Mouse (Mus musculus) kidney, adult 8-10 months (tissue): ENCODE data around the gene Kynu.

Experiments
- DNase-seq, 2 experiments: peaks; one replicate each; pipeline ENCODE4 v3.0.0; 2022

The Kynu gene

DNA sequence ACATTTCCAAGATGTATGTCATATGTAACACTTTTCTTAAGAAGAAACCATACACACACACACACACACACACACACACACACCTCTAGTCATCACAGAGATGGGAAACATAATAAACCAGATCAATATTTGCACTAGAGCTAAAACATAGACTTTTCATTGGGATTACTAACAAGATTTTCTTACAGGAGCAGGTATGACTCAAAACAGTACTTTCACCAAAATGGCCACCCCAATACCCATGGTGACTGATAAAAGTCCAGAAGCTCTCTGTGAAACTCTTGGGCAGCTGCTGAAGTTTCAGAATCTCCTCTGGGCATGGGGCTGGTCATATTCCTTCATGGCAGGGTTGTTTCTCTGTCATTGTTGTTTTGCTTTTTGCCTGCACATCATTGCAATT is 114.5 kb downstream of the Kynu start:
- no peak for DNase-seq

DNA sequence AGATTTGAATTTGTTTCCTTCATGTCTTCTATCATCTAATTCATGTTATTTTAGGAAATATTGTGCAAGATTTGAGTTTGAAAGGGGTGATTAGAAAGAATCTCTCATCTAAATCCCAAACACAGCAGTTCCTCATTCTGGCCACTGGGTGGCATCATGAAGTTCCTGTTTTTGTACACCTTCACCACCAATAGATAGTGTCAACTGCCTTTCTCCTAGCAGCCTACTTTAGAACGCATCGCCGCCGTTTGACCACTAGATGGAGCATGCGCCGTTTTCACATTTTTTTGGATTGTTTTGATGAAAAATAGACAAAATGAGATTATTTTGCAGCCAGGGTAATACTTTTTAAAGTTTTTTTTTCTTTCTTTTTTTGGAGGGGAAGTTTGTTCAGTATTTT is 118.5 kb downstream of the Kynu start:
- DNase-seq, result peak; percentile 43 to 69

DNA sequence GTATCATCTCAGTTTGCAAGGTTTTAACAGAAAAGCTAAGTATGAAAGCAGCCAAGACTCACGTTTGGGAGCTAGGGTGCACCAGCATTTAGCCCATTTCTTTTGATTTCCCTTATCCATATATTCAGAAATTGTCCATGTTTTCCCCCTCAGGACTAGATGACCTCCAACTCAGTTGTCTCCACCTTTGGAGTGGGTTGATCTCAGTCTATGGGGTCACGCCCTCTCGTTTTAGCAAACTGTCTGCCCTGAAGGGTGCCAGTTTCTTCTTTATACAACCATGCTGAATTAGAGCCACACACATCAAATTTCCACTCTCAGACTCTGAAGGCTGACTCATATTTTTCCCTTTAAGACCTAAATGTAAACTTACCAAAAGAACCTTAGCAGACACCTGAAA is 119.0 kb downstream of the Kynu start:
- no peak for DNase-seq

DNA sequence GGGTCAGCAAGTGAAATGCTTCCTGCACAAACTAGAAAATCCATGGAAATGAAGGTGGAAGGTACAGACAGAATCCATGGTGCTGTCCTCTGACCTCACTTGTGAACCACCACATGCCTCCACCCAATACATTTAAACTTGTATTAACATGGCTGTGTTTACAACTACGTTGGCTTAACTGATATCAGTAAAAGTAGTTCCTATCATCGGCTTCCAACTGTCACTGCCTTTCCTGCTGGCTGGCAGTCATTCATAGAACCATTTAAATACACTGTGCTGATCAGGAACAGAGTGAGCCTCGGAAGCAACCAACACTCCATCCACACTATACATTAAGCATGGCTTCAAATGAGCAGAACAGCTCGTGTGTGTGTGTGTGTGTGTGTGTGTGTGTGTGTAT is 120.1 kb downstream of the Kynu start:
- no peak for DNase-seq

DNA sequence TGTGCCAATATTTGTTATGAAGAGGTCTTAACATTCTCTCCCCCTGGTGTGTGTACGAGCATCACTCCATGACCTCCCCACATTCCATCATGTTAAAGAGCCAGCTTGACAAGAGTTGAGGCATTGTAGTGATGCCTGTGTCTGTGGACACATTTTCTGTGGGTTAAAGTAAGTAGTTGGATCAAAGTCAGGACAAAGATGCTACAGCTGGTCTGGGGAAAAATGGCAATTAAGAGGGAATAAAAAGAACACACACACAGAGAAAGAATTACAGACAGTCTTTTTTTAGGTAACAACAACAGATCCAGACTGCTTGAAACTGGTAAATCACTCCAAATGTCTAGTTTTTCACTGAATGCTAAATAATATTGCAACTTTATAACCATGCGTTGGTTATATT is 135.3 kb downstream of the Kynu start:
- DNase-seq, result no peak

DNA sequence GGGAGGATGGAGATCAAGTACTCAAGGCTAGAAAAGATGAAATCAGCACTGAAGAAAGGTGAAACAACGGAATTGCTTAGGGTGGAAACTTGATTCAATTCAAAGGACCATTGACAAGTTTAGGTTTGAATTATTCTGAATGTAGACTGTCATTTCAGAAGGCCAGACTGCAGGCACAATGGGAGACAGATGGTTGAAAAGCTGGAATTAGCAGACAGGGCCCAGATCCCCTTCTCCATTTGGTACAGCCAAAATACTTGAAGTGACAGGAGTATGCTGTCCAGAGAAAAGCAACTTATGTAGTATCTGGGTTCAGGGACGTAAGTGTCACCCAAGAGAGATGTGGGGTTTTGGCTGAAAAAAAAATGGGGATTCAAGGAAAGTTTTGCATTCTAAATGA is 136.2 kb downstream of the Kynu start:
- DNase-seq, result no peak

DNA sequence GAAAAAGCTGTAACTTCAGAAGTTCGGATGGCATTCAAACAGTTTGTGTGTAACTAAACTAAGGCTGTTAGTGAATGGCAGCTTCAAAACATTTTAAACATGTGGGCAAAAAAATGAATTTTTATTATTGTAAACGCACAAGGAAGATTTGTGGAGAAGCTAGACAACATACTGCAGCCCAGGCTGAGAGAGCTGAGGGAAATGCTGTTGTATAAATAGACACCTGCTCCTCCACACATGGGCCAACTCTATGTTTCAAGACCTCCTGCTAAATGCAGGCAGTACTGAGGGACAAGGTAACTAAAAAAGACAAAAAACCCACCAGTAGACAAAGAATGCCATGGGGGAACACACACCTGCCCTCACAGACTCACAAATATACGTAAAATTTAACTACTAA is 140.5 kb downstream of the Kynu start:
- DNase-seq, result no peak

DNA sequence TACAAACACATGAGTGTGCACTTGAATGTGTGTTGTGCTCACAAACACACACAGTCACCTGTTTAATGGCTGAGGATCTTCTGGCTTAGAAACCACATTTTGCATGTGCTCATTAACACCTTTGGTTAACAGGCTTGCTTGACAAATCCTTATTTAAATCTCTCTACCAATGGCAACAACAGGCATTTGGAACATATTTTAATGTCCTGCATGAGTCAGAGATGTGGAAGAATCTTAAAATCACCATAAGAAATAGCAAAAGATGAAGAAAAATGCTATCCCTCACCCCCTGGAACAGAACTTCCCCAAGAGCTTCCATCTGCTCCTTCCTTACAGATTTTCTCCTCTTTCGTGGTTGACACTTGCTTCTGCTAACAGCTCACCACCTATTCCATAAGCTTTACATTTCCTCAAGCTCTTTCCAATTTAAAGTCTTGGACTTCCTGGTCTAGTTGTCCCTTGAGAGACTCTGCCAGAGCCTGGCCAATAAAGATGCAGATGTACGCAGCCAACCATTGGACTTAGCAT is 157.5 kb downstream of the Kynu start:
- DNase-seq, result no peak

DNA sequence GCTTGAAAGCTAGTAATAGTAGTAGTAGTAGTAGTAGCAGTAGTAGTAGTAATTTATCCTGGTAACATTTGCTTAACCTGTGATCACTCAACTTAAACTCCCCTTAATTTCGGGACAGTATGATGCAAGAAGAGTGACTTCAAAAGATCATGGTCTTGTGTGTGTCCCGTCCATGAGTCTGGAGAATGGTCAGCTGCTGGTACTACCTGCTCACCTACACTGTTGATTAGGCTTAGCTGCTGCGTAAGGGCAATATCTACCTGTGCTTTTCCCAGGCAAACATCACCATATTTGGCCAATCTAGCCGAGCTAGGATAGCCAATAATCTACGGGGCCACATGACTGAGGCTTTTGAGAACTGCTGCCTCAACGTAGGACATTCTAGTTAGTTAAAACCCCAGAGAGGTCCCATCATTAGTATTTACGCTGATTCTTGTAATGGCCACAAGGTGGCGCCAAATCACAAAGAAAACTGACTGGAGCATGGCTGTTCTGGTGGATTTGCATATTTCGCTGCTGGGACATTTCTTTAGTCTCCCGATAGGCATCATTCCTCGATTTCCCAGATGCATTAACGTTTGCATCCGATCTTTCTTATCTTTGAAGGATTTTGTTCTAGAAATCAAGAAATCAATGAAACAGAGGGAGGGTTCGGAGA is 167.4 kb downstream of the Kynu start:
- peak; percentile 26 to 65 for DNase-seq

DNA sequence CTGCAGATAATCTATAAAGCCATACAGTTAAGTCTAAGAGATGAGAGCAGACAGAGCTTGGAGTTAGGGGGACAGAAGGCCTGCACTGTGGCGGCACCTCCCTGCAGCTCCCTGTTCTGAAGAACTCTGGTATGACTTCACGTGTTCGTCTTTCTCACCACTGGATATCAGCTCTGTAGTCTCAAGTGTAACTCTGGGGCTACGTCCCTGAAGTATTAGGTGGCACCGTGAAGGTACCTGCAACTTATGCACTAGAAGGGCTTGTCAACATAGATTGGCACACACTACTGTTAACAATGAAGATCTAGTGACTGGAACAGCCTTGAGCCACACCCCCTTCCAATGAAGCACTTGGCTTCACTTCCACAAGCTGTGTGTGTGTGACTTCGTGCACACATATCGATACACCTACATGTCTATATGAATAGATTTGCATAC is 168.0 kb downstream of the Kynu start:
- no peak for DNase-seq

DNA sequence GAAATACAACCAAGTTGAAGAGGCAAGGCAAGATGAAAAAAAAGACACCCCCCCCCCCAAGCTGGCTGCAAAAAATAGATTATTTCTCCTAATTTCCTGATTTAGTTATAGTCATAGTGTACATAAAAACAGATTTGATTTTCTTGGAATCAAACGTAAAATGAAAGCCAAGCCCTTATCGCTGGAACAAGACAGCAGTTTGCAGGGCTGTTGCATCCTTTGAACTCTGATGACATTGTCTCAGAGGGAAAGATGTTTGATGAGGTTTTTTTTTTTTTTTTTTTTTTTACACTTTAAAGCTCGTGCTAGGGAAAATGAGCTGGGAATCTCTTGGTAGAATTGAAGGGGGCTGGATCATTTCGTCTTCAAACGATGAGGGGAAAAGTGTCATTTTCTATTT is 172.1 kb downstream of the Kynu start:
- no peak for DNase-seq

DNA sequence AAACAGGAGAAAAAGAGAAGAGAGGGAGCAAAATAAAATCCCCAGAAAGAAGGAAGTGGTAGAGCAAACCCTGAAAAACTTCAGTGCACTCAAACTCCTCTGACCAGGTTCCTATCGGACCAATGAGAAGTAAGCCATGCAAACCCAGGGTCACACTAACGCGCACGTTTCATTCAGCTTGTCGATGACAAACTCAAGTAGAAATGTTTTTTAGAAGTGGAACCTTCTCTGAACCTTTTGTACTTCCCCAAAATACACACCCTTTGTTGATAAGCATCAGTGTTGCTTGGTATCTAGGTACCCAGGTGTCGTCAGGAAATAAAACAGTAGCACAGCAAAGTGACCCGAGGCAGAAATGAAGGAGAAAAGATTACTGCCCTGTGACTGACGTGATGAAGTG is 172.6 kb downstream of the Kynu start:
- no peak for DNase-seq

DNA sequence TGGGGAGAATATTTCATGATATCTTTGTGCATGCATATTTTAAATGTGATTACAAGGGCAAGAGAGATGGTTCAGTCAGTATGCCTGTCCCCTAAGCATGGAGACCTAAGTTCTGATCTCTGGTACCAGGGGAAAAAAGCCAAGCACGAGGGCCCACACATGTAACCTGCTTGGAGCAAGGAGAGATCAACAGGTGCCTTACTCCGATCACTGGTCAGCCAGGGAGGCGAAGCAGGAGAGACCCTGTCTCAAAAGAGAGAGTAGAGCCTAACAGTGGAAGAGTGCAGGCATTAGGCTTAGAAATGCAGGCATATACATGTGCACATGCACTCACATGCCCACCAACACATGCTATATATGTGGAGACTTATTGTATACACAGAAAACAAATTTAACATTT is 173.7 kb downstream of the Kynu start:
- DNase-seq, result no peak
